In genomic region chr11:100842025-100842424, GRCm38 (mm10) we compare ENCODE assay signal across 22 mouse cellular contexts. TPM values are rescaled to one million over a fixed set of nuclear protein-coding genes. Genes with fewer than 3 reads are reported as not detected.
DNase-seq lines count a peak whose midpoint lies in the region; ATAC-seq and TF ChIP-seq lines count a peak whose summit lies in the region.
"Had no signal": no experiment of that assay in that cellular context is flagged by ENCODE, and none has a peak within 500 bp of the region (broad histone marks: within the 10 kb centered on the region; RNA-seq: fewer than 3 reads in every experiment).

No protein-coding gene starts in this region.

- TF ChIP-seq CTCF in intestine, postnatal 0 days (IDR thresholded peaks at IDR 0.05; ENCODE audit: low read depth) = no peak
- TF ChIP-seq CTCF in liver, postnatal 0 days (IDR thresholded peaks at IDR 0.05; ENCODE audit: low read depth) = no peak

- no peak for DNase-seq in intestine, embryonic 14.5 days (ENCODE audit: low spot score)
- DNase-seq in liver, embryonic 11.5 days (ENCODE audit: low spot score) = no peak
- no peak for DNase-seq in liver, postnatal 0 days
- DNase-seq in kidney, postnatal 25 days = no peak
- no peak for DNase-seq in cerebellum, postnatal 25 days
- DNase-seq in gastrocnemius, postnatal 36 days = no peak
- DNase-seq: adrenal gland, postnatal 25 days; cerebellum, adult 8-10 months; heart, adult 11 months; heart, postnatal 10 days; kidney, adult 2 months; kidney, postnatal 10 days; lung, adult 2 months; lung, postnatal 14 days; right cerebral cortex, postnatal 14 days had no signal

- no peak overlapping the region for H3K4me3 ChIP-seq in intestine, embryonic 14.5 days (ENCODE audit: low read depth, low read length)
- H3K4me3 ChIP-seq in intestine, postnatal 0 days (ENCODE audit: low read depth, low read length) = no peak overlapping the region
- H3K4me3 ChIP-seq in liver, embryonic 11.5 days (ENCODE audit: low read depth, low read length) = no peak overlapping the region
- no peak overlapping the region for H3K4me3 ChIP-seq in liver, postnatal 0 days (ENCODE audit: low read depth, low read length)
- H3K4me3 ChIP-seq: forebrain, embryonic 13.5 days; heart, embryonic 12.5 days; layer of hippocampus, adult 2 months had no signal

- TF ChIP-seq EP300 in liver, postnatal 0 days (IDR thresholded peaks at IDR 0.05; ENCODE audit: low read depth) = no peak

- 0 out of 2 replicates have a peak overlapping the region, but pooled peaks have one; percentile 13 for H3K27ac ChIP-seq in intestine, embryonic 14.5 days (ENCODE audit: low read depth)
- H3K27ac ChIP-seq in intestine, postnatal 0 days (ENCODE audit: low read depth, low read length) = no peak overlapping the region
- H3K27ac ChIP-seq in liver, embryonic 11.5 days (ENCODE audit: low read depth, low read length) = peak overlapping the region; percentile 28; the same call in 1 of the 2 replicates
- peak overlapping the region; percentile 74 for H3K27ac ChIP-seq in liver, postnatal 0 days (ENCODE audit: low read depth)
- H3K27ac ChIP-seq: forebrain, embryonic 13.5 days; hindbrain, postnatal 0 days; layer of hippocampus, adult 2 months had no signal

- ATAC-seq in intestine, embryonic 14.5 days (replicated peaks; ENCODE audit: low FRiP score, low TSS enrichment, low read depth) = no peak
- no peak for ATAC-seq in intestine, postnatal 0 days
- ATAC-seq in CD4-positive, CD25-positive, alpha-beta regulatory T cell, adult 4 months = peak; percentile 42
- ATAC-seq in liver, embryonic 11.5 days (replicated peaks; ENCODE audit: low FRiP score) = no peak
- peak; percentile 48 for ATAC-seq in liver, postnatal 0 days
- ATAC-seq: forebrain, embryonic 13.5 days; hindbrain, postnatal 0 days had no signal

- intact Hi-C loops in gastrocnemius, postnatal 36 days (cut with DNase I) = no loop called here

- H3K4me1 ChIP-seq in intestine, embryonic 14.5 days (replicated peaks; ENCODE audit: control insufficient read depth, insufficient read depth, low read length) = no peaks in the 10 kb centered on the region
- H3K4me1 ChIP-seq in intestine, postnatal 0 days (replicated peaks; ENCODE audit: control insufficient read depth, insufficient read depth, low read length) = peaks cover 2% of the 10 kb centered on the region; the same call in 1 of the 2 replicates
- H3K4me1 ChIP-seq in liver, embryonic 11.5 days (replicated peaks; ENCODE audit: control insufficient read depth, insufficient read depth, low read length) = peaks cover 17% of the 10 kb centered on the region
- peaks cover 24% of the 10 kb centered on the region for H3K4me1 ChIP-seq in liver, postnatal 0 days (ENCODE audit: insufficient read depth)
- H3K4me1 ChIP-seq: forebrain, embryonic 13.5 days had no signal

- 64% methylated on average over 7 of the region's 7 CpGs for whole genome bisulfite sequencing in intestine, embryonic 14.5 days
- WGBS in intestine, postnatal 0 days = 57% methylated on average over 7 of the region's 7 CpGs
- 86% methylated on average over 7 of the region's 7 CpGs for WGBS in liver, embryonic 11.5 days
- 67% methylated on average over 7 of the region's 7 CpGs for WGBS in liver, postnatal 0 days (ENCODE audit: insufficient replicate concordance)

- H3K9ac ChIP-seq in intestine, embryonic 14.5 days (ENCODE audit: low read length) = no peak overlapping the region
- H3K9ac ChIP-seq in intestine, postnatal 0 days (ENCODE audit: low read depth, low read length) = no peak overlapping the region
- H3K9ac ChIP-seq in liver, embryonic 11.5 days (ENCODE audit: low read depth, low read length) = no peak overlapping the region
- no peak overlapping the region for H3K9ac ChIP-seq in liver, postnatal 0 days (replicated peaks)
- H3K9ac ChIP-seq: forebrain, embryonic 13.5 days; heart, embryonic 12.5 days had no signal

- H3K36me3 ChIP-seq in intestine, embryonic 14.5 days (ENCODE audit: control insufficient read depth, insufficient read depth, low read length) = no peaks in the 10 kb centered on the region
- no peaks in the 10 kb centered on the region for H3K36me3 ChIP-seq in intestine, postnatal 0 days (ENCODE audit: control insufficient read depth, insufficient read depth)
- peaks cover 6% of the 10 kb centered on the region; the same call in 1 of the 2 replicates for H3K36me3 ChIP-seq in liver, embryonic 11.5 days (ENCODE audit: control insufficient read depth, insufficient read depth, low read length)
- 0 out of 2 replicates have a peak, but pooled peaks cover 3% of the 10 kb centered on the region for H3K36me3 ChIP-seq in liver, postnatal 0 days (replicated peaks; ENCODE audit: insufficient read depth, low read length)

- H3K9me3 ChIP-seq in intestine, embryonic 14.5 days (ENCODE audit: control insufficient read depth, low read length) = peaks cover 4% of the 10 kb centered on the region; the same call in 1 of the 2 replicates
- H3K9me3 ChIP-seq in intestine, postnatal 0 days (ENCODE audit: control insufficient read depth) = no peaks in the 10 kb centered on the region
- H3K9me3 ChIP-seq in liver, embryonic 11.5 days (ENCODE audit: control insufficient read depth, low read length) = peaks cover 2% of the 10 kb centered on the region; the same call in 1 of the 2 replicates
- H3K9me3 ChIP-seq in liver, postnatal 0 days (ENCODE audit: low read length) = no peaks in the 10 kb centered on the region; the same call in 1 of the 2 replicates

- no peak overlapping the region for H3K4me2 ChIP-seq in intestine, embryonic 14.5 days (ENCODE audit: low read length)
- no peak overlapping the region for H3K4me2 ChIP-seq in intestine, postnatal 0 days (replicated peaks; ENCODE audit: low read depth)
- H3K4me2 ChIP-seq in liver, embryonic 11.5 days = no peak overlapping the region
- H3K4me2 ChIP-seq in liver, postnatal 0 days (ENCODE audit: low read depth, low read length) = peak overlapping the region; percentile 16; the same call in 1 of the 2 replicates
- H3K4me2 ChIP-seq: forebrain, embryonic 13.5 days; heart, embryonic 12.5 days; midbrain, embryonic 11.5 days had no signal

- no peaks in the 10 kb centered on the region for H3K27me3 ChIP-seq in intestine, embryonic 14.5 days (replicated peaks; ENCODE audit: control insufficient read depth, insufficient read depth, low read length)
- no peaks in the 10 kb centered on the region for H3K27me3 ChIP-seq in intestine, postnatal 0 days (replicated peaks; ENCODE audit: control insufficient read depth, insufficient read depth, low read length)
- H3K27me3 ChIP-seq in liver, embryonic 11.5 days (replicated peaks; ENCODE audit: control insufficient read depth, insufficient read depth, low read length) = no peaks in the 10 kb centered on the region
- no peaks in the 10 kb centered on the region for H3K27me3 ChIP-seq in liver, postnatal 0 days (ENCODE audit: insufficient read depth, low read length)
- H3K27me3 ChIP-seq: forebrain, embryonic 13.5 days; heart, embryonic 12.5 days had no signal

RNA-seq across cellular contexts. Expression of gene Stat5b, which starts 8.5 kb away (rescaled TPM):
- polyA plus RNA-seq in intestine, embryonic 14.5 days (2014; fragmentation: Nextera tagmentation; extraction: Ambion mirVana) = 27.0 and 27.8 TPM in 2 replicates
- 13.0 and 13.3 TPM in 2 replicates for polyA plus RNA-seq in intestine, postnatal 0 days (2015; fragmentation: Nextera tagmentation; extraction: Ambion mirVana)
- 10 to 100 TPM; 39.3 to 53.2 TPM for polyA plus RNA-seq in CD4-positive, CD25-positive, alpha-beta regulatory T cell, adult 4 months (2017; shearing (Covaris generic))
- polyA plus RNA-seq in liver, embryonic 11.5 days (2014; fragmentation: Nextera tagmentation; extraction: Ambion mirVana) = 46.0 and 50.1 TPM in 2 replicates
- 15.4 and 16.4 TPM in 2 replicates for polyA plus RNA-seq in liver, postnatal 0 days (2015; fragmentation: Nextera tagmentation; extraction: Ambion mirVana)
- total RNA-seq in gastrocnemius, postnatal 36 days (2021) = 100 to 1,000 TPM; 103 to 135 TPM

RNA-seq across cellular contexts. Expression of gene Stat5a, which starts 17.1 kb away (rescaled TPM):
- 5.3 and 5.5 TPM in 2 replicates for polyA plus RNA-seq in intestine, embryonic 14.5 days (2014; fragmentation: Nextera tagmentation; extraction: Ambion mirVana)
- 4.8 TPM in 2 replicates for polyA plus RNA-seq in intestine, postnatal 0 days (2015; fragmentation: Nextera tagmentation; extraction: Ambion mirVana)
- polyA plus RNA-seq in CD4-positive, CD25-positive, alpha-beta regulatory T cell, adult 4 months (2017; shearing (Covaris generic)) = 10 to 100 TPM; 37.9 to 52.4 TPM
- polyA plus RNA-seq in liver, embryonic 11.5 days (2014; fragmentation: Nextera tagmentation; extraction: Ambion mirVana) = 26.3 and 27.8 TPM in 2 replicates
- 4.7 and 6.0 TPM in 2 replicates for polyA plus RNA-seq in liver, postnatal 0 days (2015; fragmentation: Nextera tagmentation; extraction: Ambion mirVana)
- total RNA-seq in gastrocnemius, postnatal 36 days (2021) = 10 to 100 TPM in 1 of 2 experiments, 1 to 10 TPM in 1; 8.4 to 11.8 TPM

Comparison
In these comparisons a context has a peak if more than half of its experiments do, and no peak if none do; other contexts are left out.
1. ATAC-seq: peak in CD4-positive, CD25-positive, alpha-beta regulatory T cell, adult 4 months (single experiment) and liver, postnatal 0 days (single experiment); none in intestine, embryonic 14.5 days (single experiment), intestine, postnatal 0 days (single experiment) and liver, embryonic 11.5 days (single experiment).